Mouse (Mus musculus) limb, embryonic 10.5 days (tissue): ENCODE measurements around the gene Erbb4. TPM values are rescaled to one million over a fixed set of nuclear protein-coding genes. Genes with fewer than 3 reads are reported as not detected.

Experiments
- DNase-seq: peaks from one replicate; pipeline ENCODE4 v3.0.0-alpha.2; 2017; ENCODE audit warnings: low spot score
- H3K27ac ChIP-seq: fragments of 300-500 bp; sonication (generic); 2 replicates; pipeline ENCODE4 v1.5.1; 2016; ENCODE audit warnings: mild to moderate bottlenecking
- H3K27me3 ChIP-seq: fragments of 300-500 bp; sonication (generic); 2 replicates; pipeline ENCODE4 v1.6.1; 2016; ENCODE audit warnings: low read depth, mild to moderate bottlenecking; ENCODE audit not compliant: poor library complexity, severe bottlenecking
- H3K36me3 ChIP-seq: fragments of 300-500 bp; sonication (generic); 2 replicates; pipeline ENCODE4 v1.6.1; 2016; ENCODE audit warnings: mild to moderate bottlenecking, moderate library complexity
- H3K4me1 ChIP-seq: fragments of 300-500 bp; sonication (generic); 2 replicates; pipeline ENCODE4 v1.6.1; 2016
- H3K4me3 ChIP-seq: fragments of 300-500 bp; sonication (generic); 2 replicates; pipeline ENCODE4 v1.5.1; 2016; ENCODE audit warnings: mild to moderate bottlenecking, moderate library complexity
- H3K9me3 ChIP-seq: fragments of 300-500 bp; sonication (generic); replicated peaks from 2 replicates; pipeline ENCODE4 v1.6.1; 2016; ENCODE audit warnings: mild to moderate bottlenecking
- WGBS: fragments of 180-500 bp; shearing (Covaris S2); methylation state at CpG from one replicate; pipeline ENCODE4 v1.1.7; 2016; 5-methylcytosine and 5-hydroxymethylcytosine counted together
- polyA plus RNA-seq: library from polyadenylated mRNA; unstranded; fragments of >200 nt; fragmentation: Nextera tagmentation; extraction: Ambion mirVana; gene quantifications from 2 replicates; pipeline ENCODE4 v1.2.1, GENCODE M21; 2016

Erbb4 gene
- polyA plus RNA-seq, 1 experiment from 2014 or later = 0.16 TPM

GRCm38 (mm10) chr1:69105096-69105492 is 2.8 kb downstream of the Erbb4 start:
- H3K9me3 ChIP-seq = no peaks in the 10 kb centered on the region
- DNase-seq = peak; percentile 43
- peaks cover 37% of the 10 kb centered on the region for H3K4me1 ChIP-seq
- H3K36me3 ChIP-seq = no peaks in the 10 kb centered on the region
- peaks cover 71% of the 10 kb centered on the region for H3K27me3 ChIP-seq
- no peak overlapping the region for H3K27ac ChIP-seq
- peak overlapping the region; percentile 64 for H3K4me3 ChIP-seq
- WGBS = under 1% methylated on average over 13 of the region's 13 CpGs

GRCm38 (mm10) chr1:69103211-69103706 is 4.6 kb downstream of the Erbb4 start:
- peaks cover 33% of the 10 kb centered on the region for H3K4me1 ChIP-seq
- H3K27me3 ChIP-seq = peaks cover 54% of the 10 kb centered on the region
- H3K27ac ChIP-seq = no peak overlapping the region
- no peaks in the 10 kb centered on the region for H3K9me3 ChIP-seq
- no peak for DNase-seq
- 84% methylated on average over 6 of the region's 6 CpGs for WGBS
- H3K4me3 ChIP-seq = no peak overlapping the region
- no peaks in the 10 kb centered on the region for H3K36me3 ChIP-seq

- peaks cover 38% of the 10 kb centered on the region for H3K27me3 ChIP-seq
- WGBS = 87% methylated on average over 2 of the region's 2 CpGs
- H3K27ac ChIP-seq = no peak overlapping the region
- no peak overlapping the region for H3K4me3 ChIP-seq
- no peaks in the 10 kb centered on the region for H3K36me3 ChIP-seq
- H3K4me1 ChIP-seq = peaks cover 18% of the 10 kb centered on the region
- no peak for DNase-seq
- H3K9me3 ChIP-seq = no peaks in the 10 kb centered on the region
Observed at GRCm38 (mm10) chr1:69101670-69102069, 6.2 kb downstream of the Erbb4 start.

- no peaks in the 10 kb centered on the region for H3K36me3 ChIP-seq
Observed at GRCm38 (mm10) chr1:69093052-69093451, 14.8 kb downstream of the Erbb4 start.

GRCm38 (mm10) chr1:69089331-69089730 is 18.5 kb downstream of the Erbb4 start:
- 79% methylated on average over 1 of the region's 1 CpGs for WGBS

More at GRCm38 (mm10) chr1:69093052-69093451, 14.8 kb downstream of the Erbb4 start:
- Histone ChIP-seq H3K4me1 (0 out of 2 replicates have a peak, but pooled peaks cover 4% of the 10 kb centered on the region), H3K27ac (no peak overlapping the region), H3K4me3 (no peak overlapping the region), H3K27me3 (no peaks in the 10 kb centered on the region), H3K9me3 (no peaks in the 10 kb centered on the region)
- DNase-seq = no peak
- 45% methylated on average over 3 of the region's 3 CpGs for WGBS

GRCm38 (mm10) chr1:69085753-69086152 is 22.1 kb downstream of the Erbb4 start:
- DNase-seq = no peak
- Histone ChIP-seq H3K27ac (no peak overlapping the region), H3K4me3 (no peak overlapping the region), H3K4me1 (no peaks in the 10 kb centered on the region), H3K36me3 (no peaks in the 10 kb centered on the region), H3K27me3 (no peaks in the 10 kb centered on the region), H3K9me3 (no peaks in the 10 kb centered on the region)
- 81% methylated on average over 6 of the region's 6 CpGs for WGBS

More at GRCm38 (mm10) chr1:69089331-69089730, 18.5 kb downstream of the Erbb4 start:
- H3K36me3 ChIP-seq = no peaks in the 10 kb centered on the region
- no peaks in the 10 kb centered on the region for H3K27me3 ChIP-seq
- no peak overlapping the region for H3K4me3 ChIP-seq
- no peaks in the 10 kb centered on the region for H3K9me3 ChIP-seq
- H3K27ac ChIP-seq = no peak overlapping the region
- 0 out of 2 replicates have a peak, but pooled peaks cover 4% of the 10 kb centered on the region for H3K4me1 ChIP-seq
- DNase-seq = no peak

GRCm38 (mm10) chr1:69048918-69049317 is 58.9 kb downstream of the Erbb4 start:
- 94% methylated on average over 4 of the region's 4 CpGs for WGBS
- no peak overlapping the region for H3K4me3 ChIP-seq
- no peaks in the 10 kb centered on the region for H3K4me1 ChIP-seq
- DNase-seq = no peak
- H3K27me3 ChIP-seq = no peaks in the 10 kb centered on the region
- no peaks in the 10 kb centered on the region for H3K9me3 ChIP-seq
- no peaks in the 10 kb centered on the region for H3K36me3 ChIP-seq
- no peak overlapping the region for H3K27ac ChIP-seq

- Histone ChIP-seq H3K9me3 (no peaks in the 10 kb centered on the region), H3K4me3 (no peak overlapping the region), H3K4me1 (no peaks in the 10 kb centered on the region), H3K27me3 (no peaks in the 10 kb centered on the region), H3K27ac (no peak overlapping the region), H3K36me3 (no peaks in the 10 kb centered on the region)
- no peak for DNase-seq
- WGBS = 89% methylated on average over 11 of the region's 11 CpGs
Observed at GRCm38 (mm10) chr1:69046228-69046978, 61.5 kb downstream of the Erbb4 start.

GRCm38 (mm10) chr1:69027816-69028215 is 80.0 kb downstream of the Erbb4 start:
- no peaks in the 10 kb centered on the region for H3K4me1 ChIP-seq
- no peak overlapping the region for H3K27ac ChIP-seq
- no peaks in the 10 kb centered on the region for H3K9me3 ChIP-seq
- WGBS = 87% methylated on average over 5 of the region's 5 CpGs
- H3K36me3 ChIP-seq = no peaks in the 10 kb centered on the region
- no peak for DNase-seq
- H3K4me3 ChIP-seq = no peak overlapping the region
- H3K27me3 ChIP-seq = no peaks in the 10 kb centered on the region

- no peaks in the 10 kb centered on the region for H3K4me1 ChIP-seq
- no peak for DNase-seq
- H3K36me3 ChIP-seq = no peaks in the 10 kb centered on the region
- H3K9me3 ChIP-seq = no peaks in the 10 kb centered on the region
- H3K27ac ChIP-seq = no peak overlapping the region
- H3K27me3 ChIP-seq = no peaks in the 10 kb centered on the region
- 67% methylated on average over 3 of the region's 3 CpGs for WGBS
- no peak overlapping the region for H3K4me3 ChIP-seq
Observed at GRCm38 (mm10) chr1:69024858-69025257, 83.0 kb downstream of the Erbb4 start.

- WGBS = 87% methylated on average over 4 of the region's 4 CpGs
- Histone ChIP-seq H3K27me3 (no peaks in the 10 kb centered on the region), H3K36me3 (no peaks in the 10 kb centered on the region), H3K4me3 (no peak overlapping the region), H3K9me3 (no peaks in the 10 kb centered on the region), H3K27ac (no peak overlapping the region), H3K4me1 (no peaks in the 10 kb centered on the region)
- DNase-seq = no peak
Observed at GRCm38 (mm10) chr1:69023157-69023925, 84.5 kb downstream of the Erbb4 start.

- H3K4me1 ChIP-seq = no peaks in the 10 kb centered on the region
- whole genome bisulfite sequencing = 88% methylated on average over 5 of the region's 5 CpGs
- H3K4me3 ChIP-seq = no peak overlapping the region
Observed at GRCm38 (mm10) chr1:69009800-69010505, 97.9 kb downstream of the Erbb4 start.

More at GRCm38 (mm10) chr1:69009800-69010505, 97.9 kb downstream of the Erbb4 start:
- Histone ChIP-seq H3K27ac (no peak overlapping the region), H3K9me3 (no peaks in the 10 kb centered on the region), H3K27me3 (no peaks in the 10 kb centered on the region), H3K36me3 (no peaks in the 10 kb centered on the region)
- DNase-seq = no peak
